Mouse (Mus musculus) intestine, embryonic 15.5 days (tissue): ENCODE results near the gene Nos1. TPM values are rescaled to one million over a fixed set of nuclear protein-coding genes. Genes with fewer than 3 reads are reported as not detected.
A peak's percentile ranks its signal among the peaks of the same experiment; 100 is the strongest.
"Not testable (repeated sequence)": the region's sequence is repeated elsewhere in the genome, so short reads cannot be mapped to it uniquely, and the experiment has no call there.

Experiments used
- ATAC-seq: fragments of 200-750 bp; cut with Nextera tagmentation; 2 replicates; pipeline ENCODE4 v1.8.0; 2017; ENCODE audit warnings: moderate TSS enrichment, moderate library complexity
- H3K27ac ChIP-seq: fragments of 300-500 bp; sonication (generic); 2 replicates; pipeline ENCODE4 v1.5.1; 2015; ENCODE audit warnings: mild to moderate bottlenecking, inconsistent platforms
- H3K27me3 ChIP-seq: fragments of 300-500 bp; sonication (generic); replicated peaks from 2 replicates; pipeline ENCODE4 v1.6.1; 2015; ENCODE audit warnings: inconsistent platforms
- H3K36me3 ChIP-seq: fragments of 300-500 bp; sonication (generic); 2 replicates; pipeline ENCODE4 v1.6.1; 2015; ENCODE audit warnings: inconsistent platforms
- H3K4me1 ChIP-seq: fragments of 300-500 bp; sonication (generic); replicated peaks from 2 replicates; pipeline ENCODE4 v1.6.1; 2015; ENCODE audit warnings: inconsistent platforms
- H3K4me2 ChIP-seq: fragments of 300-500 bp; sonication (generic); replicated peaks from 2 replicates; pipeline ENCODE4 v1.6.1; 2015; ENCODE audit warnings: mild to moderate bottlenecking, inconsistent platforms
- H3K4me3 ChIP-seq: fragments of 300-500 bp; sonication (generic); replicated peaks from 2 replicates; pipeline ENCODE4 v1.5.1; 2015; ENCODE audit warnings: inconsistent platforms
- H3K9ac ChIP-seq: fragments of 300-500 bp; sonication (generic); 2 replicates; pipeline ENCODE4 v1.6.1; 2015; ENCODE audit warnings: inconsistent platforms
- H3K9me3 ChIP-seq: fragments of 300-500 bp; sonication (generic); 2 replicates; pipeline ENCODE4 v1.6.1; 2016; ENCODE audit warnings: inconsistent platforms
- WGBS: fragments of 180-500 bp; shearing (Covaris S2); methylation state at CpG from one replicate; pipeline ENCODE4 v1.1.7; 2015; 5-methylcytosine and 5-hydroxymethylcytosine counted together
- polyA plus RNA-seq: library from polyadenylated mRNA; unstranded; fragments of >200 nt; fragmentation: Nextera tagmentation; extraction: Ambion mirVana; gene quantifications from 2 replicates; pipeline ENCODE4 v1.2.1, GENCODE M21; 2015

Gene Nos1
- polyA plus RNA-seq, 1 experiment from 2014 or later, result 0.87 TPM

- no peak overlapping the region for H3K4me2 ChIP-seq
- no peaks in the 10 kb centered on the region for H3K36me3 ChIP-seq
- no peak for ATAC-seq
- no peaks in the 10 kb centered on the region for H3K9me3 ChIP-seq
- no peak overlapping the region for H3K4me3 ChIP-seq
- H3K9ac ChIP-seq, result no peak overlapping the region
- no peaks in the 10 kb centered on the region for H3K4me1 ChIP-seq
- H3K27ac ChIP-seq, result no peak overlapping the region
- H3K27me3 ChIP-seq, result no peaks in the 10 kb centered on the region
- WGBS, result 87% methylated on average over 9 of the region's 9 CpGs
These were observed 100.2 kb downstream of the Nos1 start for GRCm38 (mm10) chr5:117880916-117881555.

- H3K27ac ChIP-seq, H3K4me1 ChIP-seq, H3K9me3 ChIP-seq, ATAC-seq, H3K9ac ChIP-seq, H3K4me2 ChIP-seq, H3K27me3 ChIP-seq, H3K36me3 ChIP-seq, H3K4me3 ChIP-seq: not testable (repeated sequence)
- 56% methylated on average over 1 of the region's 1 CpGs for WGBS
These were observed 101.6 kb downstream of the Nos1 start for GRCm38 (mm10) chr5:117882411-117882810.

GRCm38 (mm10) chr5:117884991-117885390, 104.2 kb downstream of the Nos1 start:
- H3K4me2 ChIP-seq, result no peak overlapping the region
- no peaks in the 10 kb centered on the region for H3K36me3 ChIP-seq
- H3K27me3 ChIP-seq, result no peaks in the 10 kb centered on the region
- H3K9me3 ChIP-seq, result no peaks in the 10 kb centered on the region
- H3K27ac ChIP-seq, result no peak overlapping the region
- WGBS, result 49% methylated on average over 2 of the region's 2 CpGs
- H3K9ac ChIP-seq, result no peak overlapping the region
- no peak for ATAC-seq
- no peaks in the 10 kb centered on the region for H3K4me1 ChIP-seq
- H3K4me3 ChIP-seq, result no peak overlapping the region

GRCm38 (mm10) chr5:117888126-117888525, 107.3 kb downstream of the Nos1 start:
- WGBS, result 69% methylated on average over 3 of the region's 3 CpGs
- H3K4me1 ChIP-seq, result no peaks in the 10 kb centered on the region
- no peaks in the 10 kb centered on the region for H3K9me3 ChIP-seq
- no peaks in the 10 kb centered on the region for H3K27me3 ChIP-seq
- H3K4me3 ChIP-seq, result no peak overlapping the region
- ATAC-seq, result no peak
- no peak overlapping the region for H3K9ac ChIP-seq
- H3K27ac ChIP-seq, result no peak overlapping the region
- no peak overlapping the region for H3K4me2 ChIP-seq
- no peaks in the 10 kb centered on the region for H3K36me3 ChIP-seq

GRCm38 (mm10) chr5:117888946-117889345, 108.1 kb downstream of the Nos1 start:
- Histone ChIP-seq H3K9me3 (no peaks in the 10 kb centered on the region), H3K9ac (no peak overlapping the region), H3K27me3 (no peaks in the 10 kb centered on the region), H3K36me3 (no peaks in the 10 kb centered on the region), H3K4me3 (no peak overlapping the region), H3K27ac (no peak overlapping the region), H3K4me1 (no peaks in the 10 kb centered on the region), H3K4me2 (no peak overlapping the region)
- no peak for ATAC-seq
- 45% methylated on average over 6 of the region's 6 CpGs for WGBS

GRCm38 (mm10) chr5:117889571-117889970, 108.7 kb downstream of the Nos1 start:
- 80% methylated on average over 8 of the region's 8 CpGs for WGBS
- no peaks in the 10 kb centered on the region for H3K9me3 ChIP-seq
- no peak overlapping the region for H3K27ac ChIP-seq
- no peak overlapping the region for H3K4me3 ChIP-seq
- H3K4me1 ChIP-seq, result no peaks in the 10 kb centered on the region
- no peak for ATAC-seq
- no peak overlapping the region for H3K9ac ChIP-seq
- no peaks in the 10 kb centered on the region for H3K27me3 ChIP-seq
- no peak overlapping the region for H3K4me2 ChIP-seq
- H3K36me3 ChIP-seq, result no peaks in the 10 kb centered on the region

- ATAC-seq, result no peak
- Histone ChIP-seq H3K36me3 (no peaks in the 10 kb centered on the region), H3K9ac (no peak overlapping the region), H3K27me3 (no peaks in the 10 kb centered on the region), H3K27ac (no peak overlapping the region), H3K9me3 (no peaks in the 10 kb centered on the region), H3K4me1 (no peaks in the 10 kb centered on the region), H3K4me3 (no peak overlapping the region), H3K4me2 (no peak overlapping the region)
- 61% methylated on average over 8 of the region's 8 CpGs for WGBS
These were observed 110.0 kb downstream of the Nos1 start for GRCm38 (mm10) chr5:117890871-117891270.

GRCm38 (mm10) chr5:117891545-117891944, 110.7 kb downstream of the Nos1 start:
- Histone ChIP-seq H3K27ac (no peak overlapping the region), H3K9ac (no peak overlapping the region), H3K4me2 (no peak overlapping the region), H3K36me3 (no peaks in the 10 kb centered on the region), H3K27me3 (no peaks in the 10 kb centered on the region), H3K4me1 (no peaks in the 10 kb centered on the region), H3K4me3 (no peak overlapping the region), H3K9me3 (no peaks in the 10 kb centered on the region)
- no peak for ATAC-seq
- 73% methylated on average over 5 of the region's 5 CpGs for WGBS

GRCm38 (mm10) chr5:117894050-117894449, 113.2 kb downstream of the Nos1 start:
- 82% methylated on average over 5 of the region's 5 CpGs for WGBS
- H3K4me1 ChIP-seq, result 0 out of 2 replicates have a peak, but pooled peaks cover 4% of the 10 kb centered on the region

GRCm38 (mm10) chr5:117898055-117898806, 117.4 kb downstream of the Nos1 start:
- Histone ChIP-seq H3K27me3 (no peaks in the 10 kb centered on the region), H3K4me1 (0 out of 2 replicates have a peak, but pooled peaks cover 4% of the 10 kb centered on the region), H3K36me3 (no peaks in the 10 kb centered on the region), H3K9ac (no peak overlapping the region), H3K9me3 (no peaks in the 10 kb centered on the region), H3K4me2 (peak overlapping the region; percentile 17), H3K27ac (no peak overlapping the region), H3K4me3 (no peak overlapping the region)
- peak; percentile 87 for ATAC-seq
- WGBS, result 20% methylated on average over 9 of the region's 9 CpGs

More at GRCm38 (mm10) chr5:117894050-117894449, 113.2 kb downstream of the Nos1 start:
- Histone ChIP-seq H3K9me3 (no peaks in the 10 kb centered on the region), H3K9ac (no peak overlapping the region), H3K4me2 (no peak overlapping the region), H3K4me3 (no peak overlapping the region), H3K36me3 (no peaks in the 10 kb centered on the region), H3K27me3 (no peaks in the 10 kb centered on the region), H3K27ac (no peak overlapping the region)
- no peak for ATAC-seq

- ATAC-seq, result no peak
- Histone ChIP-seq H3K36me3 (no peaks in the 10 kb centered on the region), H3K4me1 (0 out of 2 replicates have a peak, but pooled peaks cover 4% of the 10 kb centered on the region), H3K9ac (no peak overlapping the region), H3K27ac (no peak overlapping the region), H3K4me2 (no peak overlapping the region), H3K9me3 (no peaks in the 10 kb centered on the region), H3K27me3 (no peaks in the 10 kb centered on the region), H3K4me3 (no peak overlapping the region)
- 67% methylated on average over 10 of the region's 10 CpGs for whole genome bisulfite sequencing
These were observed 118.5 kb downstream of the Nos1 start for GRCm38 (mm10) chr5:117899361-117899760.

- Histone ChIP-seq H3K27me3 (no peaks in the 10 kb centered on the region), H3K4me1 (0 out of 2 replicates have a peak, but pooled peaks cover 4% of the 10 kb centered on the region), H3K4me2 (no peak overlapping the region), H3K36me3 (no peaks in the 10 kb centered on the region), H3K9me3 (no peaks in the 10 kb centered on the region), H3K4me3 (no peak overlapping the region), H3K9ac (no peak overlapping the region), H3K27ac (no peak overlapping the region)
- WGBS, result 37% methylated on average over 13 of the region's 13 CpGs
- ATAC-seq, result no peak
These were observed 120.3 kb downstream of the Nos1 start for GRCm38 (mm10) chr5:117900921-117901705.
